Mouse (Mus musculus) forebrain, embryonic 14.5 days (tissue): ENCODE measurements around the gene Pcdh9. TPM values are rescaled to one million over a fixed set of nuclear protein-coding genes. Genes with fewer than 3 reads are reported as not detected.

ENCODE experiments used
- ATAC-seq: fragments of 200-750 bp; cut with Nextera tagmentation; 2 replicates; pipeline ENCODE4 v1.8.0; 2017; ENCODE audit warnings: mild to moderate bottlenecking, moderate library complexity
- DNase-seq: peaks from one replicate; pipeline ENCODE4 v3.0.0-alpha.2; 2015; ENCODE audit warnings: low spot score
- H3K27ac ChIP-seq: fragments of 300-500 bp; sonication (generic); 2 replicates; pipeline ENCODE4 v1.5.1; 2014; ENCODE audit warnings: low read depth, mild to moderate bottlenecking, control low read depth, low read length, moderate library complexity
- H3K27me3 ChIP-seq: fragments of 300-500 bp; sonication (generic); replicated peaks from 2 replicates; pipeline ENCODE4 v1.6.1; 2014; ENCODE audit warnings: low read length, control low read depth, mixed read lengths; ENCODE audit not compliant: control insufficient read depth, insufficient read depth
- H3K36me3 ChIP-seq: fragments of 300-500 bp; sonication (generic); 2 replicates; pipeline ENCODE4 v1.6.1; 2014; ENCODE audit warnings: low read length, control low read depth; ENCODE audit not compliant: control insufficient read depth, insufficient read depth
- H3K4me1 ChIP-seq: fragments of 300-500 bp; sonication (generic); 2 replicates; pipeline ENCODE4 v1.6.1; 2014; ENCODE audit warnings: antibody characterized with exemption, low read length, control low read depth; ENCODE audit not compliant: control insufficient read depth, insufficient read depth
- H3K4me2 ChIP-seq: fragments of 300-500 bp; sonication (generic); 2 replicates; pipeline ENCODE4 v1.6.1; 2014; ENCODE audit warnings: mild to moderate bottlenecking, control low read depth, low read length
- H3K4me3 ChIP-seq: fragments of 300-500 bp; sonication (generic); 2 replicates; pipeline ENCODE4 v1.5.1; 2014; ENCODE audit warnings: low read depth, low read length, control low read depth
- H3K9ac ChIP-seq: fragments of 300-500 bp; sonication (generic); 2 replicates; pipeline ENCODE4 v1.6.1; 2014; ENCODE audit warnings: mild to moderate bottlenecking, low read length, control low read depth, moderate library complexity
- H3K9me3 ChIP-seq: fragments of 300-500 bp; sonication (generic); replicated peaks from 2 replicates; pipeline ENCODE4 v1.6.1; 2016; ENCODE audit warnings: low read length, control low read depth, mixed read lengths; ENCODE audit not compliant: control insufficient read depth
- WGBS: fragments of 180-500 bp; shearing (Covaris S2); extraction: QIAGEN DNeasy Blood & Tissue Kit; methylation state at CpG from one replicate; pipeline ENCODE4 v1.1.7; 2014; 5-methylcytosine and 5-hydroxymethylcytosine counted together
- polyA plus RNA-seq: library from polyadenylated mRNA; unstranded; fragments of >200 nt; fragmentation: Nextera tagmentation; extraction: Ambion mirVana; gene quantifications from 2 replicates; pipeline ENCODE4 v1.2.1, GENCODE M21; 2014

Pcdh9 gene
- polyA plus RNA-seq, 1 experiment from 2014 or later: 52.3 TPM

GRCm38 (mm10) chr14:93416752-93417151 lies 473.7 kb downstream of the Pcdh9 start:
- ATAC-seq (peak; percentile 89; the same call in 1 of the 2 replicates), DNase-seq (peak; percentile 80)
- Histone ChIP-seq H3K27ac (no peak overlapping the region), H3K36me3 (no peaks in the 10 kb centered on the region), H3K4me3 (no peak overlapping the region), H3K27me3 (no peaks in the 10 kb centered on the region), H3K9me3 (no peaks in the 10 kb centered on the region), H3K4me2 (no peak overlapping the region), H3K4me1 (0 out of 2 replicates have a peak, but pooled peaks cover 5% of the 10 kb centered on the region), H3K9ac (no peak overlapping the region)
- 14% methylated on average over 3 of the region's 3 CpGs for WGBS

- no peaks in the 10 kb centered on the region for H3K9me3 ChIP-seq
- no peaks in the 10 kb centered on the region for H3K27me3 ChIP-seq
- no peak overlapping the region for H3K9ac ChIP-seq
- H3K4me2 ChIP-seq: no peak overlapping the region
- 0 out of 2 replicates have a peak, but pooled peaks cover 5% of the 10 kb centered on the region for H3K4me1 ChIP-seq
- no peaks in the 10 kb centered on the region for H3K36me3 ChIP-seq
- H3K4me3 ChIP-seq: no peak overlapping the region
- no peak overlapping the region for H3K27ac ChIP-seq
- WGBS: 81% methylated on average over 2 of the region's 2 CpGs
- ATAC-seq (no peak), DNase-seq (no peak)
Measured at GRCm38 (mm10) chr14:93415496-93415895, 475.0 kb downstream of the Pcdh9 start.

DNA sequence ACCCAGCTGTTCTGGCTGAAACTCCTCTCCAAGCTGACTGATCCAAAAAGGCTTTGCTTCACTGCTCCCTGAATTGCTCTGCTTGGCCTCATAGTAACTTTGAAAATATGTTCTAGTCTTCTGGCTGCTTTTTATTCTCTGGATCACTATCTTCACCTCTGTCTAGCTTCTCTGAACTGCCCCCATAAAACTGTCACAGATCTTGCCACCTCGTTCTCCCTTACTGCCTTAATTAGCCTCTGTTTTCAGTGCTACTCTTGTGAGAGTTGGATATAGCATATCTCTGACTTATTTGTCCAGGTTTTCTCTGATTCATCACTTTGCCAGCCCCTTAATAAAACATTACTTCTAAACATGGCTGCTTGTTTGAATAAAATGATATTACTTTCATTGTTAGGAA lies 481.2 kb downstream of the Pcdh9 start:
- H3K36me3 ChIP-seq: no peaks in the 10 kb centered on the region
- 76% methylated on average over 1 of the region's 1 CpGs for WGBS
- DNase-seq: no peak

DNA sequence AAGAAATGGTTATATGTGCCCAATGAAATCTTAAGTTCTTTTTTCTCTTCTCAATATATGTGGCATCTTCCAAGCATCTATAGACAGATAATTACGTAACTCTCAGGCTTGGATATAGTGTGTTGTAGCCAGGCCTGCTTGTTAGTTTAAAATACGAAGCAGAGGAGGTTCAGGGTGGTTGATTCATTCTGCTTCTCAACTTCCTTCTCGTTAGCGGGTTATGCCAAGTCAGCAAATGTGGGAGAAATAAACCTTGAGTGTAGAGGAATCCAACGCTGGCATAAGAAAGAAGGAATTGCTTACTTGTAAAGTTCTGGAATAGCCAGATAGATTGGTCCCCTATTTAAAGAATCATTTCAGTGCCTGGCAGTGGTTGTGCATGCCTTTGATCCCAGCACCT lies 482.7 kb downstream of the Pcdh9 start:
- Histone ChIP-seq H3K27me3 (no peaks in the 10 kb centered on the region), H3K9ac (no peak overlapping the region), H3K4me1 (no peaks in the 10 kb centered on the region), H3K4me2 (no peak overlapping the region), H3K4me3 (no peak overlapping the region), H3K36me3 (no peaks in the 10 kb centered on the region), H3K27ac (no peak overlapping the region), H3K9me3 (no peaks in the 10 kb centered on the region)
- DNase-seq (no peak), ATAC-seq (no peak)
- WGBS: 75% methylated on average over 5 of the region's 5 CpGs

More for the DNA sequence above, 481.2 kb downstream of the Pcdh9 start:
- H3K27ac ChIP-seq: no peak overlapping the region
- H3K27me3 ChIP-seq: no peaks in the 10 kb centered on the region
- H3K4me3 ChIP-seq: no peak overlapping the region
- no peaks in the 10 kb centered on the region for H3K4me1 ChIP-seq
- H3K9me3 ChIP-seq: no peaks in the 10 kb centered on the region
- no peak for ATAC-seq
- H3K9ac ChIP-seq: no peak overlapping the region
- no peak overlapping the region for H3K4me2 ChIP-seq

- H3K27me3 ChIP-seq: no peaks in the 10 kb centered on the region
- H3K4me2 ChIP-seq: no peak overlapping the region
- ATAC-seq (peak; percentile 71; the same call in 1 of the 2 replicates), DNase-seq (peak; percentile 88)
- no peak overlapping the region for H3K4me3 ChIP-seq
- no peaks in the 10 kb centered on the region for H3K36me3 ChIP-seq
- H3K9me3 ChIP-seq: no peaks in the 10 kb centered on the region
- no peak overlapping the region for H3K27ac ChIP-seq
- H3K4me1 ChIP-seq: peaks cover 3% of the 10 kb centered on the region; the same call in 1 of the 2 replicates
- 76% methylated on average over 2 of the region's 2 CpGs for WGBS
- H3K9ac ChIP-seq: no peak overlapping the region
Measured at GRCm38 (mm10) chr14:93385090-93385489, 505.4 kb downstream of the Pcdh9 start.

DNA sequence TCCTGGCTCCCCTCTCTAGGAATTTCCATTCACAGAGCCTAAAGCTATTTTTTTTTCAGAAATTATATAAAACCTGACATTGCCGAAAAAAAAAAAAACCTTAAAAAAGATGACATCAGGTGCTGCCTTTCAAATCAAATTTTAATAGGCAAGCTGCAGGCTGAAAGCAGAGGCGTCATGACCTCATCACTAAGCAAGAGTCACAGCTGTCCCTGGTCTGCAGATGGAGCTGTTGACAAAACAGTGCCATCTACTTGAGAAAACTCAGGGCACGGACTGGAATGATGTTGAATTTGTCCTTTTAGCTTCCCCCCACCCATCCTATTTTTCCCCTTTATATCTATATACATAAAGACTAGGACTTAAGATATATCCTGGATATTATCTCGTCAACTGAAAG lies 509.3 kb downstream of the Pcdh9 start:
- no peak overlapping the region for H3K4me2 ChIP-seq
- no peak overlapping the region for H3K9ac ChIP-seq
- no peak overlapping the region for H3K4me3 ChIP-seq
- H3K36me3 ChIP-seq: no peaks in the 10 kb centered on the region
- H3K27ac ChIP-seq: no peak overlapping the region; the same call in 1 of the 2 replicates
- H3K27me3 ChIP-seq: no peaks in the 10 kb centered on the region
- DNase-seq: peak; percentile 84
- peak; percentile 82 for ATAC-seq
- peaks cover 3% of the 10 kb centered on the region; the same call in 1 of the 2 replicates for H3K4me1 ChIP-seq
- WGBS: 36% methylated on average over 4 of the region's 4 CpGs
- H3K9me3 ChIP-seq: no peaks in the 10 kb centered on the region

DNA sequence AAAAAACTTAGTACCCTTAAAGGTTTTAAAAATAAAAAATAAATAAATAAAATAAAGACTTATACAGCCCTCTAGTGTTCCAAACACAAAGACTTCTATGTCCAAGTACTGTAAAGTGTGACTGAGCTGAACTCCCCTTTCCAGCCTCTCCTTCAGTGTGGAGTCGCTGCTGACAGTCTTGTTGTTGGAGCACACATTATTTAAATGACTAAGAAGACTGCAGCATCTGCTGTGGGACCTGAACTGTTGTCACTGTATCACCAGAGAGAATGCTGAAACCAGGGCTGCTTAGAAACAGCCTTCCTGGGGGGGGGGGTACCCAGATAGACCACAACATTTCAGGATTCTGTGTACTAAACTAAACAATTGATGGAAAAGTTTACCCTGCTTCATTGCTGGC lies 509.7 kb downstream of the Pcdh9 start:
- ATAC-seq (peak; percentile 78), DNase-seq (peak; percentile 67)
- Histone ChIP-seq H3K36me3 (no peaks in the 10 kb centered on the region), H3K9me3 (no peaks in the 10 kb centered on the region), H3K4me2 (no peak overlapping the region), H3K9ac (no peak overlapping the region), H3K4me1 (peaks cover 3% of the 10 kb centered on the region; the same call in 1 of the 2 replicates), H3K4me3 (no peak overlapping the region), H3K27ac (no peak overlapping the region; the same call in 1 of the 2 replicates), H3K27me3 (no peaks in the 10 kb centered on the region)
- WGBS: 19% methylated on average over 1 of the region's 1 CpGs

DNA sequence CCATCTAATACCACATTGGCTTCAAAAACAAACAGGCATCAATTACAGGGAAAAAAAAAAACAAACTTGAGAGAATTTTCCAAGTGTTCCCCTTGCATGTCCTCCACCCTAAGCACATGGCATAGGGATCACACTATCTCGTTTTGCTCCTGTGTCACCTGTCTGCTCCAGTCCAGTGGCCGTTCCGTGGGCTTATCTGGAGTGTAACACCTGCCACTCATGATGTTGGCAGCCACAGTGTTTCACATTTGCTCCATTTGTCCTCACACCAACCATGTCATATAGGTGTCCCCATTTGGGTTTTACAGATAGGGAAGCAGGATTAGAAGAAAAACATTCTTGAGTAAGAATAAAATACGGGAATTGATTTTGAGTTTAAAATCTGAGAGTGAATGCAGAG lies 514.3 kb downstream of the Pcdh9 start:
- Histone ChIP-seq H3K9me3 (no peaks in the 10 kb centered on the region), H3K4me3 (no peak overlapping the region), H3K4me2 (no peak overlapping the region), H3K36me3 (no peaks in the 10 kb centered on the region), H3K9ac (no peak overlapping the region), H3K27me3 (no peaks in the 10 kb centered on the region), H3K4me1 (peaks cover 3% of the 10 kb centered on the region; the same call in 1 of the 2 replicates), H3K27ac (no peak overlapping the region)
- 85% methylated on average over 4 of the region's 4 CpGs for WGBS
- no peak for ATAC-seq
- no peak for DNase-seq

- DNase-seq (no peak), ATAC-seq (no peak)
- Histone ChIP-seq H3K4me3 (no peak overlapping the region), H3K9me3 (no peaks in the 10 kb centered on the region), H3K4me2 (no peak overlapping the region), H3K27ac (no peak overlapping the region), H3K9ac (no peak overlapping the region), H3K4me1 (no peaks in the 10 kb centered on the region), H3K36me3 (no peaks in the 10 kb centered on the region), H3K27me3 (no peaks in the 10 kb centered on the region)
- 73% methylated on average over 4 of the region's 4 CpGs for WGBS
Measured at GRCm38 (mm10) chr14:93374181-93374580, 516.3 kb downstream of the Pcdh9 start.
